Mouse (Mus musculus) CH12.LX (cell line): ENCODE measurements around the gene Gpcpd1. TPM values are rescaled to one million over a fixed set of nuclear protein-coding genes. Genes with fewer than 3 reads are reported as not detected.

Source experiments
- DNase-seq: peaks from one replicate; pipeline ENCODE4 v3.0.0-alpha.2; 2013; ENCODE audit errors: extremely low read depth
- H3K27ac ChIP-seq: 2 replicates; pipeline ENCODE4 v1.5.1; 2012; ENCODE audit warnings: low read depth, mild to moderate bottlenecking, control low read depth, moderate library complexity; ENCODE audit not compliant: insufficient read depth
- H3K27me3 ChIP-seq: replicated peaks from 2 replicates; pipeline ENCODE3; 2012; ENCODE audit warnings: inconsistent platforms
- H3K36me3 ChIP-seq, 2 experiments: replicated peaks in 1 of 2; 2 replicates each; pipeline versions ENCODE3 to v1.6.1; 2012; ENCODE audit warnings: inconsistent platforms in 1 of 2, low read length in 1 of 2, mild to moderate bottlenecking in 1 of 2, mixed read lengths in 1 of 2, moderate library complexity in 1 of 2; ENCODE audit not compliant: control insufficient read depth in 1 of 2, insufficient read depth in 1 of 2
- H3K4me1 ChIP-seq, 2 experiments: 2 replicates each; pipeline ENCODE4 v1.6.1; 2012; ENCODE audit warnings: inconsistent platforms in 1 of 2, moderate library complexity in 1 of 2; ENCODE audit not compliant: insufficient read depth in 2 of 2, control insufficient read depth in 1 of 2
- H3K4me2 ChIP-seq: 2 replicates; pipeline ENCODE4 v1.6.1; 2012; ENCODE audit warnings: low read depth, mild to moderate bottlenecking, control low read depth; ENCODE audit not compliant: poor library complexity, insufficient read depth, severe bottlenecking
- H3K4me3 ChIP-seq, 3 experiments: fragments of 150-350 bp in 1 of 3; sonication (generic) in 1 of 3; replicated peaks in 1 of 3; 2 replicates each; pipeline versions ENCODE3 to v1.5.1; 2011 to 2012; ENCODE audit warnings: low read depth in 2 of 3, low read length in 2 of 3, mild to moderate bottlenecking in 2 of 3, moderate library complexity in 2 of 3, control low read depth in 1 of 3, improper control_type of control experiment in 1 of 3, inconsistent platforms in 1 of 3, mixed read lengths in 1 of 3; ENCODE audit not compliant: poor library complexity in 1 of 3
- H3K79me2 ChIP-seq: replicated peaks from 2 replicates; pipeline ENCODE4 v1.6.1; 2012; ENCODE audit warnings: mild to moderate bottlenecking, moderate library complexity; ENCODE audit not compliant: control insufficient read depth, poor library complexity, insufficient read depth, severe bottlenecking; ENCODE audit errors: extremely low read depth
- H3K9ac ChIP-seq: 2 replicates; pipeline ENCODE4 v1.6.1; 2012; ENCODE audit warnings: low read depth, mild to moderate bottlenecking, control low read depth, moderate library complexity; ENCODE audit not compliant: insufficient read depth
- H3K9me3 ChIP-seq: replicated peaks from 2 replicates; pipeline ENCODE3; 2012; ENCODE audit warnings: low read length, inconsistent platforms, mixed read lengths
- CHD2 ChIP-seq: IDR thresholded peaks from 2 replicates; pipeline ENCODE4 v1.6.1; 2011; ENCODE audit warnings: low read length, improper control_type of control experiment
- CTCF ChIP-seq, 2 experiments: IDR thresholded peaks in 1 of 2; conservative IDR thresholded peaks in 1 of 2; 2 replicates each; pipeline ENCODE4 v1.5.1; 2011 to 2012; ENCODE audit warnings: low read depth in 2 of 2, low read length in 2 of 2, improper control_type of control experiment in 1 of 2, inconsistent platforms in 1 of 2, mild to moderate bottlenecking in 1 of 2, moderate library complexity in 1 of 2
- ELF1 ChIP-seq: IDR thresholded peaks from 2 replicates; pipeline ENCODE4 v1.6.1; 2014; ENCODE audit warnings: low read depth, mild to moderate bottlenecking, inconsistent platforms, low read length, improper control_type of control experiment
- EP300 ChIP-seq: IDR thresholded peaks from 2 replicates; pipeline ENCODE4 v1.6.1; 2011; ENCODE audit warnings: low read length, improper control_type of control experiment
- ETS1 ChIP-seq: conservative IDR thresholded peaks from 2 replicates; pipeline ENCODE4 v1.6.1; 2012; ENCODE audit warnings: low read depth, mild to moderate bottlenecking, inconsistent platforms, low read length, improper control_type of control experiment, moderate library complexity
- GABPA ChIP-seq: IDR thresholded peaks from 2 replicates; pipeline ENCODE4 v1.6.1; 2012; ENCODE audit warnings: low read depth, low read length, improper control_type of control experiment, inconsistent platforms; ENCODE audit not compliant: insufficient replicate concordance
- HCFC1 ChIP-seq: IDR thresholded peaks from 2 replicates; pipeline ENCODE4 v1.6.1; 2012; ENCODE audit warnings: low read depth, mild to moderate bottlenecking, inconsistent platforms, low read length, improper control_type of control experiment
- IRF4 ChIP-seq: IDR thresholded peaks from 2 replicates; pipeline ENCODE4 v1.6.1; 2014; ENCODE audit warnings: low read depth, mild to moderate bottlenecking, inconsistent platforms, low read length, improper control_type of control experiment
- JUN ChIP-seq: IDR thresholded peaks from 2 replicates; pipeline ENCODE4 v1.6.1; 2011; ENCODE audit warnings: low read depth, mild to moderate bottlenecking, low read length, improper control_type of control experiment, moderate library complexity; ENCODE audit not compliant: insufficient read depth
- KAT2A ChIP-seq: IDR thresholded peaks from 2 replicates; pipeline ENCODE4 v1.6.1; 2012; ENCODE audit warnings: low read length, improper control_type of control experiment, inconsistent platforms; ENCODE audit not compliant: insufficient replicate concordance
- MAFK ChIP-seq: IDR thresholded peaks from 2 replicates; pipeline ENCODE4 v1.6.1; 2011; ENCODE audit warnings: low read length, improper control_type of control experiment; ENCODE audit not compliant: insufficient replicate concordance
- MAZ ChIP-seq: IDR thresholded peaks from 2 replicates; pipeline ENCODE4 v1.6.1; 2012; ENCODE audit warnings: low read depth, mild to moderate bottlenecking, inconsistent platforms, low read length, improper control_type of control experiment, moderate library complexity
- MEF2A ChIP-seq: IDR thresholded peaks from 2 replicates; pipeline ENCODE4 v1.6.1; 2014; ENCODE audit warnings: low read depth, mild to moderate bottlenecking, inconsistent platforms, low read length, improper control_type of control experiment, borderline replicate concordance
- MXI1 ChIP-seq: IDR thresholded peaks from 2 replicates; pipeline ENCODE4 v1.6.1; 2011; ENCODE audit warnings: mild to moderate bottlenecking, low read depth, low read length, improper control_type of control experiment
- NELFE ChIP-seq: IDR thresholded peaks from 2 replicates; pipeline ENCODE4 v1.6.1; 2011; ENCODE audit warnings: low read depth, low read length, improper control_type of control experiment
- NRF1 ChIP-seq: IDR thresholded peaks from 2 replicates; pipeline ENCODE4 v1.6.1; 2014; ENCODE audit warnings: low read depth, mild to moderate bottlenecking, inconsistent platforms, low read length, improper control_type of control experiment, moderate library complexity
- PAX5 ChIP-seq: IDR thresholded peaks from 2 replicates; pipeline ENCODE4 v1.6.1; 2012; ENCODE audit warnings: low read length, inconsistent platforms, mixed read lengths
- POLR2AphosphoS2 ChIP-seq: IDR thresholded peaks from 2 replicates; pipeline ENCODE4 v1.6.1; 2011; ENCODE audit warnings: low read depth, low read length, improper control_type of control experiment
- SMC3 ChIP-seq: IDR thresholded peaks from 2 replicates; pipeline ENCODE4 v1.6.1; 2011; ENCODE audit warnings: low read depth, low read length, improper control_type of control experiment
- TBP ChIP-seq: conservative IDR thresholded peaks from 2 replicates; pipeline ENCODE4 v1.6.1; 2011; ENCODE audit warnings: low read depth, low read length, improper control_type of control experiment
- TCF12 ChIP-seq: IDR thresholded peaks from 2 replicates; pipeline ENCODE4 v1.6.1; 2014; ENCODE audit warnings: low read depth, mild to moderate bottlenecking, inconsistent platforms, low read length, improper control_type of control experiment
- USF1 ChIP-seq: IDR thresholded peaks from 2 replicates; pipeline ENCODE4 v1.6.1; 2014; ENCODE audit warnings: low read depth, mild to moderate bottlenecking, inconsistent platforms, low read length, improper control_type of control experiment
- USF2 ChIP-seq: conservative IDR thresholded peaks from 2 replicates; pipeline ENCODE4 v1.6.1; 2011; ENCODE audit warnings: low read depth, low read length, improper control_type of control experiment
- ZC3H11A ChIP-seq: IDR thresholded peaks from 2 replicates; pipeline ENCODE4 v1.6.1; 2012; ENCODE audit warnings: low read depth, mild to moderate bottlenecking, inconsistent platforms, low read length, improper control_type of control experiment
- ZKSCAN1 ChIP-seq: IDR thresholded peaks from 2 replicates; pipeline ENCODE4 v1.6.1; 2012; ENCODE audit warnings: low read depth, inconsistent platforms, low read length, improper control_type of control experiment, borderline replicate concordance
- ZNF384 ChIP-seq: IDR thresholded peaks from 2 replicates; pipeline ENCODE4 v1.6.1; 2012; ENCODE audit warnings: low read depth, low read length, improper control_type of control experiment, inconsistent platforms
- dilution Hi-C: fragments of 300-500 bp; cut with MboI; formaldehyde crosslinking; loops from 2 replicates; pipeline ENCODE4 v1.14.3; 2020; ENCODE audit warnings: low sequenced_read_pairs; ENCODE audit not compliant: extremely low pct_unique_long_range_greater_than_20kb, extremely low pct_ligation_motif_present
- in situ Hi-C: fragments of 300-500 bp; cut with MboI; formaldehyde crosslinking; loops from 3 replicates; pipeline ENCODE4 v1.14.3; 2019; ENCODE audit warnings: low sequenced_read_pairs, low pct_ligation_motif_present, low pct_unique_long_range_greater_than_20kb, mixed read lengths
- polyA plus RNA-seq: library from polyadenylated mRNA; unstranded; fragments of >175 nt; gene quantifications from 2 replicates; pipeline ENCODE4 v1.2.1, GENCODE M21; 2012; ENCODE audit warnings: low read depth; ENCODE audit not compliant: insufficient read length
- total RNA-seq, 2 experiments: library from RNA; depleted of rRNA; stranded (reverse); fragments of 300-350 nt in 1 of 2; fragments of >200 nt in 1 of 2; gene quantifications; 2 replicates each; pipeline ENCODE4 v1.2.3; 2012 to 2014

Gene Gpcpd1
- total and polyA plus RNA-seq, 3 experiments = 30.9 to 60.8 (median 33.5) TPM

- no peak for DNase-seq
- Histone ChIP-seq H3K79me2 (no peaks in the 10 kb centered on the region), H3K4me1 (0 out of 4 replicates have a peak, but pooled peaks cover 0 to 3% of the 10 kb centered on the region in 2 experiments)
- TF ChIP-seq ZC3H11A (no peak), USF2 (no peak), ZNF384 (no peak), NELFE (no peak)
- TF ChIP-seq, all 38 proteins: peak for 0
- Histone ChIP-seq H3K36me3 (no peaks in the 10 kb centered on the region), H3K4me3 (no peak overlapping the region), H3K9me3 (peaks cover 3% of the 10 kb centered on the region), H3K4me2 (no peak overlapping the region), H3K27me3 (no peaks in the 10 kb centered on the region), H3K27ac (no peak overlapping the region), H3K9ac (no peak overlapping the region)
- dilution Hi-C loops = no loop called here
- in situ Hi-C loops = no loop called here
Measured at GRCm38 (mm10) chr2:132617693-132618092, 30.2 kb upstream of the Gpcpd1 start.

- no peak overlapping the region for H3K4me2 ChIP-seq
Measured at GRCm38 (mm10) chr2:132613581-132614188, 26.2 kb upstream of the Gpcpd1 start.

GRCm38 (mm10) chr2:132611551-132612233 lies 24.2 kb upstream of the Gpcpd1 start:
- H3K27ac ChIP-seq = no peak overlapping the region
- no peak overlapping the region for H3K9ac ChIP-seq
- peaks cover 13 to 28% of the 10 kb centered on the region in 2 experiments for H3K4me1 ChIP-seq
- no peaks in the 10 kb centered on the region for H3K36me3 ChIP-seq
- peaks cover 8% of the 10 kb centered on the region for H3K9me3 ChIP-seq
- no peak for DNase-seq
- no peak for TF ChIP-seq ZKSCAN1
- no peak for TF ChIP-seq USF2
- no peak for TF ChIP-seq SMC3
- TF ChIP-seq ZC3H11A = no peak
- no peak for TF ChIP-seq USF1
- no peak for TF ChIP-seq EP300
- TF ChIP-seq GABPA = no peak
- TF ChIP-seq TCF12 = no peak
- no peak for TF ChIP-seq MAFK
- no peak for TF ChIP-seq JUN
- TF ChIP-seq, all 38 proteins: peak for 0
- no peaks in the 10 kb centered on the region for H3K79me2 ChIP-seq
- H3K4me3 ChIP-seq = no peak overlapping the region
- H3K27me3 ChIP-seq = no peaks in the 10 kb centered on the region
- in situ Hi-C loops (no loop called here), dilution Hi-C loops (no loop called here)
- H3K4me2 ChIP-seq = no peak overlapping the region

More at GRCm38 (mm10) chr2:132613581-132614188, 26.2 kb upstream of the Gpcpd1 start:
- Histone ChIP-seq H3K4me1 (peaks cover 3 to 12% of the 10 kb centered on the region in 2 experiments; a peak in 2 of 4 replicates), H3K9ac (no peak overlapping the region), H3K4me3 (no peak overlapping the region), H3K36me3 (no peaks in the 10 kb centered on the region), H3K27ac (no peak overlapping the region), H3K79me2 (no peaks in the 10 kb centered on the region), H3K27me3 (no peaks in the 10 kb centered on the region), H3K9me3 (peaks cover 11% of the 10 kb centered on the region)
- DNase-seq = no peak
- dilution Hi-C loops (no loop called here), in situ Hi-C loops (no loop called here)
- TF ChIP-seq NRF1 (no peak), MXI1 (no peak), POLR2AphosphoS2 (no peak), JUN (no peak), HCFC1 (no peak), MAZ (no peak), ZKSCAN1 (no peak), SMC3 (no peak), CHD2 (no peak), IRF4 (no peak), KAT2A (no peak), TBP (no peak), ETS1 (no peak), PAX5 (no peak), MEF2A (no peak), CTCF (conservative IDR thresholded peaks at IDR 0.05 in 1 of 2, IDR thresholded peaks at IDR 0.05 in 1 of 2; ENCODE audit: low read depth in 2 of 2, low read length in 2 of 2) (no peak), ELF1 (no peak)
